Mouse (Mus musculus) lung, adult 2 months (tissue): ENCODE results near the gene S100a3.

Source experiments
- CTCF ChIP-seq: fragments of 200-500 bp; IDR thresholded peaks from 2 replicates; pipeline ENCODE4 v1.5.1; 2011; ENCODE audit warnings: mild to moderate bottlenecking, low read length, control low read depth; ENCODE audit not compliant: insufficient read depth
- POLR2A ChIP-seq: fragments of 200-500 bp; IDR thresholded peaks from 2 replicates; pipeline ENCODE4 v1.6.1; 2011; ENCODE audit warnings: low read depth, mild to moderate bottlenecking, control low read depth, low read length, borderline replicate concordance; ENCODE audit errors: extremely low read depth

- peak; percentile 29; the same call in 1 of the 2 replicates for TF ChIP-seq POLR2A
- TF ChIP-seq CTCF, result no peak
These were observed 45.1 kb upstream of the S100a3 start for GRCm38 (mm10) chr3:90515242-90515641.
